Mouse (Mus musculus) T-helper 1 cell (primary cell): ENCODE measurements around the gene Srprb.

Source experiments
- in situ Hi-C: fragments of 300-600 bp; cut with MboI, MseI; formaldehyde crosslinking; loops from one replicate; pipeline ENCODE4 v1.15.1; 2025; ENCODE audit warnings: high pct_unique_total_duplicates

The Srprb gene

GRCm38 (mm10) chr9:103146703-103147102 lies 55.2 kb downstream of the Srprb start:
- in situ Hi-C loops = no loop called here

GRCm38 (mm10) chr9:103146257-103146656 lies 55.7 kb downstream of the Srprb start:
- in situ Hi-C loops = no loop called here

- in situ Hi-C loops = no loop called here
These were observed 56.6 kb downstream of the Srprb start for GRCm38 (mm10) chr9:103145351-103145750.

- in situ Hi-C loops = no loop called here
These were observed 58.1 kb downstream of the Srprb start for GRCm38 (mm10) chr9:103143881-103144280.

- in situ Hi-C loops = no loop called here
These were observed 60.7 kb downstream of the Srprb start for GRCm38 (mm10) chr9:103141266-103141665.

- in situ Hi-C loops = no loop called here
These were observed 61.6 kb downstream of the Srprb start for GRCm38 (mm10) chr9:103140384-103140783.

GRCm38 (mm10) chr9:103139481-103139880 lies 62.5 kb downstream of the Srprb start:
- in situ Hi-C loops = no loop called here
